Mouse (Mus musculus) mouse trophoblast stem cell (cell line): ENCODE measurements around the gene Cmtm3.

Experiments
- in situ Hi-C, 2 experiments: fragments of 300-500 bp; cut with MseI, MboI; formaldehyde crosslinking; loops; 2 replicates in 1 of 2; 3 replicates in 1 of 2; pipeline ENCODE4 v1.15.1; 2025

Gene Cmtm3

GRCm38 (mm10) chr8:104380269-104380668 is 41.1 kb downstream of the Cmtm3 start:
- in situ Hi-C loops, result no loop called here

DNA sequence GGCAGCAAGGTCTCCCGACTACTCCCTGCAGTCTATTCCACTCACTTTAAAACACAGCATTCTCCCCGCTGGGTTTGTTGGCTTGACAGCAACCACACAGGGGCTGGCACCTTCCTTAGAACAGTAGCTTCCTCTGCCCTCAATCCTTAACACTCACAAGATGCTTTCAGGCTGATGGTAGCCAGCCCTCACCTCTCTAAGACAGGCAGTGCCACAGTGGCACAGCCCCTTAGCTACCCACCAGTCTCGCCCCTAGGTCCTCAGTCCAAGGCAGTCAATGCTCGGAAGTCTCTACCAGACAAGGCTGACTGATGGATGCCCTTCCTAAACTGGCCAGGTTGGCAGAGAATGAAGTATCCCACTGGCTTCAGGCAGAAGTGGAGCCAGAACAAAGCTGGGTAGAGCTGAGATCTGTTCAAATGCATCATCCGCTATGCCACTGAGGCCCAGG is 41.8 kb downstream of the Cmtm3 start:
- in situ Hi-C loops, result no loop called here

GRCm38 (mm10) chr8:104383296-104383695 is 44.1 kb downstream of the Cmtm3 start:
- in situ Hi-C loops, result no loop called here

GRCm38 (mm10) chr8:104383977-104384376 is 44.8 kb downstream of the Cmtm3 start:
- in situ Hi-C loops, result no loop called here

GRCm38 (mm10) chr8:104386693-104387092 is 47.5 kb downstream of the Cmtm3 start:
- in situ Hi-C loops, result no loop called here

DNA sequence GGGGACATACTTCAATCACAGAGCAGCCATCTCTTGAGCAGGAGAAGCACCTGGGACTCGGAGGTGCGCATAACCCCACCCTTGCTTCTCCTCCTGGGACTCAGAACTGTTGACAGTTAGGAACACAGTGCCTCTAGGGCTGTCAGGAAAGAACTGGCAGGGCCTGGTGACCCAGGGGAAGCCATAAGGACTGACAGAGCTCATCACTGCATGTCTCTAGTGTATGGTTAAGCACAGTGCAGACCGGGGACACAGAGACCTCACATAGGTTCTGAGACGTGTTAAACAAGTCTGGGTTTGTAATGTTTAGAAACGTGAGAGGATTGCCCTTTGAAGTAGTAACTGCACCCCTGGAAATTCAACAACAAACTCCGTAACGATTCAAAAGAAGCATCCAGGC is 48.3 kb downstream of the Cmtm3 start:
- in situ Hi-C loops, result no loop called here

DNA sequence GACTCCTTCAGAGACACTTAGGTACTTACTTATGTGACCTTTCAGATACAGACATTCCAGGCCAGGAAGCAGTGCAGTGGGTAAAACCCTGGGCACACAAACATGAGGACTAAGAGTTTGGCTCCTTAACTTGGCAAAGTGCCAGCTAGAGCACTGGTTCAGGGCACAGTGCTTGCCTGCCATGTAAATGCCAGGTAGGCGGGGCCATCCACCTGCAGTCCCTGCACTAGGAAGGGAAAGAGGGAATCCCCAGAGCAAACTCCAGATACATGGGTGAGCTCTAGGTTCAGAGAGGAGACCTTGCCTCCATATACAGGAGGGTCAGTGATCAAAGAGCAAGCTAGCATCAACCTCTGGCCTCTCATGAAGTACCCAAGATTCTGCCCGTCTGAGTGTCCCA is 48.8 kb downstream of the Cmtm3 start:
- in situ Hi-C loops, result no loop called here

DNA sequence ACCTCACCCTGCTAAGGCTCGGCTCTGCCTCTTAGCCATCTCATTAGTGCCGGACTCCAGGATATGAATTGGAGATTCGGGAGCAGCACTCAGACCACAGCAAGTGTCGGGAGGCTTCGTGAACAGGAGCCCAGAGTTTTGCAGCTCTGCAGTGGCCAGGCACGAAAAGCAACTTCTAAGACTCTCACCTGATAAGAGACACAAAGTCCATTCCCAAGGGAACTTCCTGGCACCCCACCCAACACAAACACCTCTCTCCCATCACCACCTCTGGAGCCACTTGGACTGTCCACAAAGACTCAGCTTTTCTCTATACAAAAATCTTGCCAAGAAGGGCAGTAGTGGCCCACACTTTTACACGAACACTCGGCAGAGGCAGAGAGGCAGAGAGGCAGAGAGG is 51.0 kb downstream of the Cmtm3 start:
- in situ Hi-C loops, result no loop called here

DNA sequence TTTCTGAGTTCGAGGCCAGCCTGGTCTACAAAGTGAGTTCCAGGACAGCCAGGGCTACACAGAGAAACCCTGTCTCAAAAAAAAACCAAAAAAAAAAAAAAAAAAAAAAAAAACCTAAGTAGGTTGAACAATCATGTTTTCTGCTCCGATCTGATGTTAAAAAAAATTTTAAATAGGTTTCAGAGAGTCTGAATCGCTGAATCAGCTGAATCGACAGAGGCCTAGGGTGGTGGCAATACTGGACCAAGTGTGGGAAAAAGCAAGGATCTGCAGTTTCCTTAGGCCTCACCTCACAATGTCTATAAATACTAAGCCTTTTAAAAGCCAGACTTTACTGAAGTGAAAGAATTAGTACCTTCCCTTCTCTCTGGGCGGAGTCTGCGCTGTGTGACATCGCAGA is 53.9 kb downstream of the Cmtm3 start:
- in situ Hi-C loops, result no loop called here

- in situ Hi-C loops, result no loop called here
These were observed 54.6 kb downstream of the Cmtm3 start for GRCm38 (mm10) chr8:104393767-104394166.

- in situ Hi-C loops, result no loop called here
These were observed 55.8 kb downstream of the Cmtm3 start for GRCm38 (mm10) chr8:104394801-104395702.

GRCm38 (mm10) chr8:104395703-104396357 is 56.6 kb downstream of the Cmtm3 start, which contains the start of gene Cmtm4:
Gene Cmtm4, minus strand, starts transcription at chr8:104395807.
- in situ Hi-C loops, result no loop called here
